Mouse (Mus musculus) liver, embryonic 15.5 days (tissue): Measurements from ENCODE around the gene Cenpa. TPM values are rescaled to one million over a fixed set of nuclear protein-coding genes. Genes with fewer than 3 reads are reported as not detected.

Experiments
- ATAC-seq: fragments of 200-750 bp; cut with Nextera tagmentation; 2 replicates; pipeline ENCODE4 v1.8.0; 2017; ENCODE audit warnings: moderate number of reproducible peaks, mild to moderate bottlenecking, moderate library complexity; ENCODE audit not compliant: insufficient read depth
- H3K27ac ChIP-seq: fragments of 300-500 bp; sonication (generic); replicated peaks from 2 replicates; pipeline ENCODE4 v1.5.1; 2015; ENCODE audit warnings: mild to moderate bottlenecking, inconsistent platforms
- H3K27me3 ChIP-seq: fragments of 300-500 bp; sonication (generic); 2 replicates; pipeline ENCODE4 v1.6.1; 2015; ENCODE audit warnings: mild to moderate bottlenecking, inconsistent platforms
- H3K36me3 ChIP-seq: fragments of 300-500 bp; sonication (generic); replicated peaks from 2 replicates; pipeline ENCODE4 v1.6.1; 2015; ENCODE audit warnings: moderate library complexity, mild to moderate bottlenecking, inconsistent platforms
- H3K4me1 ChIP-seq: fragments of 300-500 bp; sonication (generic); replicated peaks from 2 replicates; pipeline ENCODE4 v1.6.1; 2015; ENCODE audit warnings: inconsistent platforms
- H3K4me2 ChIP-seq: fragments of 300-500 bp; sonication (generic); 2 replicates; pipeline ENCODE4 v1.6.1; 2015; ENCODE audit warnings: moderate library complexity, mild to moderate bottlenecking, inconsistent platforms
- H3K4me3 ChIP-seq: fragments of 300-500 bp; sonication (generic); replicated peaks from 2 replicates; pipeline ENCODE4 v1.5.1; 2015; ENCODE audit warnings: mild to moderate bottlenecking, inconsistent platforms
- H3K9ac ChIP-seq: fragments of 300-500 bp; sonication (generic); 2 replicates; pipeline ENCODE4 v1.6.1; 2015; ENCODE audit warnings: moderate library complexity, mild to moderate bottlenecking, inconsistent platforms
- H3K9me3 ChIP-seq: fragments of 300-500 bp; sonication (generic); replicated peaks from 2 replicates; pipeline ENCODE4 v1.6.1; 2016; ENCODE audit warnings: inconsistent platforms
- WGBS: fragments of 180-500 bp; shearing (Covaris S2); methylation state at CpG from one replicate; pipeline ENCODE4 v1.1.7; 2015; ENCODE audit warnings: mixed read lengths; ENCODE audit not compliant: insufficient replicate concordance; 5-methylcytosine and 5-hydroxymethylcytosine counted together
- microRNA-seq: library from miRNA; unstranded; fragments of <30 nt; microRNA quantifications from one replicate; pipeline ENCODE4, GENCODE M21; 2016
- polyA plus RNA-seq: library from polyadenylated mRNA; unstranded; fragments of >200 nt; fragmentation: Nextera tagmentation; extraction: Ambion mirVana; gene quantifications from 2 replicates; pipeline ENCODE4 v1.2.1, GENCODE M21; 2015

Cenpa gene
- polyA plus RNA-seq, 1 experiment from 2014 or later: 194 TPM

GRCm38 (mm10) chr5:30712002-30712390, 45.4 kb downstream of the Cenpa start:
- 2% methylated on average over 14 of the region's 14 CpGs for WGBS
- peak; percentile 26; the same call in 1 of the 2 replicates for ATAC-seq

GRCm38 (mm10) chr5:30712441-30713298, 46.1 kb downstream of the Cenpa start:
- ATAC-seq: no peak
- no peaks in the 10 kb centered on the region for H3K9me3 ChIP-seq
- 2% methylated on average over 43 of the region's 43 CpGs for WGBS
- no peak overlapping the region for H3K27ac ChIP-seq
- H3K4me3 ChIP-seq: peak overlapping the region; percentile 46
- peaks cover 88% of the 10 kb centered on the region for H3K27me3 ChIP-seq
- H3K9ac ChIP-seq: no peak overlapping the region
- no peaks in the 10 kb centered on the region for H3K36me3 ChIP-seq
- peak overlapping the region; percentile 66 for H3K4me2 ChIP-seq
- H3K4me1 ChIP-seq: peaks cover 27% of the 10 kb centered on the region

More at GRCm38 (mm10) chr5:30712002-30712390, 45.4 kb downstream of the Cenpa start:
- peak overlapping the region; percentile 46 for H3K4me3 ChIP-seq
- H3K9ac ChIP-seq: no peak overlapping the region
- no peaks in the 10 kb centered on the region for H3K9me3 ChIP-seq
- peaks cover 27% of the 10 kb centered on the region for H3K4me1 ChIP-seq
- peaks cover 91% of the 10 kb centered on the region for H3K27me3 ChIP-seq
- no peak overlapping the region for H3K27ac ChIP-seq
- H3K4me2 ChIP-seq: peak overlapping the region; percentile 66
- H3K36me3 ChIP-seq: no peaks in the 10 kb centered on the region

- no peaks in the 10 kb centered on the region for H3K9me3 ChIP-seq
- no peak overlapping the region for H3K27ac ChIP-seq
- no peak for ATAC-seq
- peaks cover 85% of the 10 kb centered on the region for H3K27me3 ChIP-seq
- peak overlapping the region; percentile 2; the same call in 1 of the 2 replicates for H3K4me3 ChIP-seq
- H3K4me1 ChIP-seq: peaks cover 27% of the 10 kb centered on the region
- no peaks in the 10 kb centered on the region for H3K36me3 ChIP-seq
- peak overlapping the region; percentile 66 for H3K4me2 ChIP-seq
- 1% methylated on average over 20 of the region's 20 CpGs for WGBS
- H3K9ac ChIP-seq: no peak overlapping the region
Measured at GRCm38 (mm10) chr5:30713299-30713675, 46.7 kb downstream of the Cenpa start.

GRCm38 (mm10) chr5:30713691-30714090, 47.1 kb downstream of the Cenpa start:
- Histone ChIP-seq H3K9ac (no peak overlapping the region), H3K36me3 (no peaks in the 10 kb centered on the region), H3K4me1 (peaks cover 27% of the 10 kb centered on the region), H3K27me3 (peaks cover 81% of the 10 kb centered on the region), H3K27ac (no peak overlapping the region), H3K4me3 (0 out of 2 replicates have a peak overlapping the region, but pooled peaks have one; percentile 2), H3K4me2 (peak overlapping the region; percentile 66), H3K9me3 (no peaks in the 10 kb centered on the region)
- no peak for ATAC-seq
- 19% methylated on average over 11 of the region's 11 CpGs for WGBS

GRCm38 (mm10) chr5:30716311-30716710, 49.7 kb downstream of the Cenpa start:
- peaks cover 55% of the 10 kb centered on the region for H3K27me3 ChIP-seq
- no peaks in the 10 kb centered on the region for H3K36me3 ChIP-seq
- no peak overlapping the region for H3K9ac ChIP-seq
- no peak overlapping the region for H3K27ac ChIP-seq
- no peak overlapping the region for H3K4me3 ChIP-seq
- no peak overlapping the region for H3K4me2 ChIP-seq
- peaks cover 25% of the 10 kb centered on the region for H3K4me1 ChIP-seq
- H3K9me3 ChIP-seq: no peaks in the 10 kb centered on the region
- WGBS: 55% methylated on average over 2 of the region's 2 CpGs
- no peak for ATAC-seq

GRCm38 (mm10) chr5:30717506-30717905, 50.9 kb downstream of the Cenpa start:
- Histone ChIP-seq H3K27ac (no peak overlapping the region), H3K4me1 (peaks cover 13% of the 10 kb centered on the region; the same call in 1 of the 2 replicates), H3K4me3 (no peak overlapping the region), H3K27me3 (peaks cover 43% of the 10 kb centered on the region), H3K36me3 (no peaks in the 10 kb centered on the region), H3K4me2 (no peak overlapping the region), H3K9ac (no peak overlapping the region), H3K9me3 (no peaks in the 10 kb centered on the region)
- no peak for ATAC-seq
- WGBS: 59% methylated on average over 4 of the region's 4 CpGs

GRCm38 (mm10) chr5:30717991-30718703, 51.6 kb downstream of the Cenpa start:
- no peak for ATAC-seq
- H3K4me3 ChIP-seq: no peak overlapping the region
- WGBS: 59% methylated on average over 10 of the region's 10 CpGs
- peaks cover 6% of the 10 kb centered on the region; the same call in 1 of the 2 replicates for H3K4me1 ChIP-seq
- no peak overlapping the region for H3K27ac ChIP-seq
- H3K27me3 ChIP-seq: peaks cover 37% of the 10 kb centered on the region
- no peak overlapping the region for H3K4me2 ChIP-seq
- no peaks in the 10 kb centered on the region for H3K36me3 ChIP-seq
- no peak overlapping the region for H3K9ac ChIP-seq
- H3K9me3 ChIP-seq: no peaks in the 10 kb centered on the region

- H3K4me2 ChIP-seq: no peak overlapping the region
- no peak overlapping the region for H3K9ac ChIP-seq
- no peaks in the 10 kb centered on the region for H3K4me1 ChIP-seq
- no peak overlapping the region for H3K27ac ChIP-seq
- H3K27me3 ChIP-seq: no peaks in the 10 kb centered on the region
- ATAC-seq: no peak
- no peak overlapping the region for H3K4me3 ChIP-seq
- H3K9me3 ChIP-seq: no peaks in the 10 kb centered on the region
- 65% methylated on average over 8 of the region's 8 CpGs for WGBS
- H3K36me3 ChIP-seq: no peaks in the 10 kb centered on the region
Measured at GRCm38 (mm10) chr5:30721935-30722334, 55.4 kb downstream of the Cenpa start.

Small RNA genes within 50 kb of the gene (microRNA-seq; reads per million reads assigned to microRNA genes)
- gene Mir5625: 0.76 reads per million

Other genes with a start within 250 kb of the Cenpa start
- 0.07 TPM in 1 of 2 replicates, not detected in the other for gene Otof, start 204.8 kb upstream of the Cenpa start, polyA plus RNA-seq
- gene 1700001C02Rik, start 200.7 kb upstream of the Cenpa start, polyA plus RNA-seq: not detected in 2 replicates
- not detected in 2 replicates for gene Cib4, start 120.9 kb upstream of the Cenpa start, polyA plus RNA-seq
- 0.17 and 0.26 TPM in 2 replicates for gene Kcnk3, start 78.6 kb upstream of the Cenpa start, polyA plus RNA-seq
- gene Slc35f6, start 18.8 kb upstream of the Cenpa start, polyA plus RNA-seq: 10.7 and 11.6 TPM in 2 replicates
- 0.29 and 0.52 TPM in 2 replicates for gene Dpysl5, start 44.8 kb downstream of the Cenpa start, polyA plus RNA-seq
- gene Mapre3, start 147.9 kb downstream of the Cenpa start, polyA plus RNA-seq: 2.9 and 3.2 TPM in 2 replicates
- gene Tmem214, start 201.2 kb downstream of the Cenpa start, polyA plus RNA-seq: 42.8 and 44.0 TPM in 2 replicates
- 4.8 and 5.7 TPM in 2 replicates for gene Agbl5, start 221.9 kb downstream of the Cenpa start, polyA plus RNA-seq
- 312 and 329 TPM in 2 replicates for gene Ost4, start 241.0 kb downstream of the Cenpa start, polyA plus RNA-seq
- gene Emilin1, start 246.6 kb downstream of the Cenpa start, polyA plus RNA-seq: 37.6 and 46.8 TPM in 2 replicates